Mouse (Mus musculus): Measurements from ENCODE around the gene Atraid.

Atraid gene

GRCm38 (mm10) chr5:31094799-31095691, 46.9 kb downstream of the Atraid start:
- DNase-seq (ENCODE audit: low spot score in 2 of 2), result peak; percentile 60 to 65

- no peak for DNase-seq (ENCODE audit: low spot score in 2 of 2)
These were observed 47.8 kb downstream of the Atraid start for GRCm38 (mm10) chr5:31095711-31096480.

All from frontal cortex, postnatal 36 days (tissue).